Mouse (Mus musculus) left cerebral cortex, postnatal 36 days (tissue): ENCODE results near the gene Speer4f1. TPM values are rescaled to one million over a fixed set of nuclear protein-coding genes. Genes with fewer than 3 reads are reported as not detected.
"Not testable (repeated sequence)": the region's sequence is repeated elsewhere in the genome, so short reads cannot be mapped to it uniquely, and the experiment has no call there.

ENCODE experiments used
- DNase-seq, 2 experiments: peaks; one replicate each; pipeline ENCODE4 v3.0.0; 2021 to 2022; ENCODE audit warnings: low spot score in 2 of 2, mixed read lengths in 1 of 2
- intact Hi-C: fragments of 180-260 bp; cut with DNase I; formaldehyde crosslinking; loops from one replicate; pipeline ENCODE4 v1.15.1; 2025
- total RNA-seq, 2 experiments: library from RNA; stranded (reverse); gene quantifications; 2 replicates each; pipeline ENCODE4 v1.2.3; 2021

Gene Speer4f1
- not detected for total RNA-seq

DNA sequence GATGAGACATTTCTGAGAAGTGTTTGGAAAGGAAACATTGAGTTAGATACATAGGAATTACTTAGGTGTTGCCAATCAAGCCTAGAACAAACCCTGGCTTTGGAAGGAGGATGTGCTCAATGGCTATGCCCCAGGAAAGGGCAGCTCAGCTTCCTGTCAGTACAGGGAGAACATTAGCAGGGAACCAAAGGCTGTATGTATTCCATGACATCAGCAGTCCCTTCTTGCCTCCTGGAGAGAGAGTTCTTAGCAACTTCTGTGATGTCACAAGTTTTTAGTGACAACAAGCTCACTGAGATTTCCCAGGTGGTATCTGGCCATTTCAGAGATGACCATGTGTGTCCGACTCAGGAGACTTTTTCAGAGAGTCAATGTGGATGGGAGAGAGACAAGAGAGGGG lies at the start of gene Speer4f1:
Speer4f1 (plus strand) TSS at position 301 of the 400 bp plus-strand sequence.
- intact Hi-C loops, DNase-seq: not testable (repeated sequence)

DNA sequence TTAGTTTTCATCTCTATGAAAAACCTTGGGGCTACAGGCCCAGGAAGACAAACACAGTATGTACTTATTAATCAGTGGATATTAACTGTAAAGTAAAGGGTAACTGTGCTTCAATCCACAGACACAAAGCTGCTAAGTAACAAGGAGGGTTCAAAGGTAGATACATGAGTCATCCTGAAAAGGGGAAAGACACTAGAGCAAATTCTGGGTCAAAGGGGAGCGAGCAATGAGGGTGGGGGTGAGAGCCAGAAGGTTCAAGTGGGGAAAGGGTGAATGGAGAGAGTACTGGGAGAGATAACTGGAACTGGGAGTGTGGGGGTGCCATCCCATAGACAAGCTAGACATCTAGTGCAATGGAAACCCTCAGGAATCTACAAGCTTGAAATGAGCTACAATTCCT lies 49.0 kb upstream of the Speer4f1 start:
- intact Hi-C loops: no loop called here
- DNase-seq: no peak

DNA sequence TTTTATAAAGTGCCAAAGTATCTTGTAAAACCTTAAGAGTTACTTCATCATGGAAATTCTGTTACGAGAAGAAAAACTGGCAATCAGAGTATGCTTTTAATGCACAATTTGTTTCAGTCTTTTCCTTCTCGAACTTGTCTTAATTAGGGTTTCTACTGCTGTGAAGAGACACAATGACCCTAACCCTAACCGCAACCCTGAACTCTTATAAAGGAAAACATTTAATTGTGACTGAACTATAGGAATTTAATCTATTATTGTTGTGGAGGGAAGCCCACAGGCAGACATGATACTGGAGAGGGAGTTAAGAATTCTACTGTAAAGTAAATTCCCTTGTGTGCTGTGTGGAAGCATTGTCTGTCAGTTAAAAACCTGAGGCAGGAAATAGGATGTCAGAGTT lies 41.2 kb upstream of the Speer4f1 start:
- intact Hi-C loops: no loop called here
- no peak for DNase-seq

DNA sequence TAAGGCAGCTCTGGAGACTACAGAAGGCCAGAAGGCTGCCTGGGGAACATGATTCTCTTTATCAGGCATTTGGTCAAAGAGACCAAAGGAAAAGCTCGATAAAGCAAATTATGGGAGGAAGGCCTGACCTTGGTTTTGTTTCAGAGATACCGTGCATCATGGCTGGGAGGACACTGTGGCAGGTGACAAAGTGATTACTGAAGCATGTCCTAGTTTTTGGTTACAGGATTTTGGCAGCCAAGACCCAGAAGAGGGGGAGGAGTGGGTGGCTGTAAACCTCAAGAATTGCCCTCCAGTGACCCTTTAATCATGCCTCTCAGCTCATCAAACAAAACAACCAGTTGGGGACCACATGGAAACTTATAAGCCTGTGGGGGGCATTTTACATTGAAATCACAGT lies 39.7 kb upstream of the Speer4f1 start:
- DNase-seq: no peak
- intact Hi-C loops: no loop called here

DNA sequence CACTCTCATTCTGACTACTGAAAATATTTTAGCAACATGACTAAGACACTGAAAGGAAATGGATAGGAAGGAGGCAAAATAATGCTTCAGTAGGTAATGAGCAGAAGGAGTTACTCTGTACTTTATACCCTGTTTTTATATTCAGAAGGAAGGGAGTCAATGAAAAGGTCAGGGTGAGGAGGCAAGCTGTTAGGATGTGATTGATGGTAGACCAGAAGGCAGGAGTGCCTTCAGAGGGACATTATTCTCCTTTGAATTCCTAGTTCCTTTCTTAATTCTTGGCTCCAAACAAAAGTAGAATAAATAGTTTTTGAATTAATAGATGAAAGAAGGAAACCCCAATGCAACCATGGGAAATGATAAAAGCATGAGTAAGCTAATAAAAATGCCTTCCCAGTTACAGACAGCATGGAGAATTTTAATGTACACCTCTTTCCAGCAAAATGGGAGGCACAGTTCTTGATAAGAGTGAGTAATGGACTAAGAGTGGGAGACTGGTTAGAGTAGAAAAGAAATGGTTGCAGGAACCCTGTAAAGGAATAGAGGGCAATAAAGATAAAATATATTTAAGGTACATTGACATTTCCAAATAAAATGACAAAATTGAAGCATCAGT lies 36.3 kb upstream of the Speer4f1 start:
- DNase-seq: no peak

DNA sequence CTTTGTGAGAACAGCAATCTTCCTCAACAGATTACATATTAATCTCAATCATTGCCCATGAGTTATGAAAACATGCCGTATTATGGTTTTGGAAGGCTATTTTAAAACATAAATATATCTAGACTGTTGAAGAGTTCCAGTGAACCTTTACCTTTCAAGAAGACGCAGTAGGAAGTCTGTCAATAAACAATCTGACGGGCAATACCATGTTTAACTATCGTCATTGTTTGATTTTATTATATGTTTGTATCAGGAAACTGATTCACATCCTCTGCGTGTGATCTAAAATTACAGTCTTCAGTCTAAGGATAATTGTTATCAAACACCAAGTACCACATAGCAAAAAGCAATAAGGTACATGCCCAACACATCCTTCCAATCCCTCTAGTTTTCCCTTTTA lies 21.8 kb upstream of the Speer4f1 start:
- no peak for DNase-seq

More for the DNA sequence above, 36.3 kb upstream of the Speer4f1 start:
- intact Hi-C loops: no loop called here

DNA sequence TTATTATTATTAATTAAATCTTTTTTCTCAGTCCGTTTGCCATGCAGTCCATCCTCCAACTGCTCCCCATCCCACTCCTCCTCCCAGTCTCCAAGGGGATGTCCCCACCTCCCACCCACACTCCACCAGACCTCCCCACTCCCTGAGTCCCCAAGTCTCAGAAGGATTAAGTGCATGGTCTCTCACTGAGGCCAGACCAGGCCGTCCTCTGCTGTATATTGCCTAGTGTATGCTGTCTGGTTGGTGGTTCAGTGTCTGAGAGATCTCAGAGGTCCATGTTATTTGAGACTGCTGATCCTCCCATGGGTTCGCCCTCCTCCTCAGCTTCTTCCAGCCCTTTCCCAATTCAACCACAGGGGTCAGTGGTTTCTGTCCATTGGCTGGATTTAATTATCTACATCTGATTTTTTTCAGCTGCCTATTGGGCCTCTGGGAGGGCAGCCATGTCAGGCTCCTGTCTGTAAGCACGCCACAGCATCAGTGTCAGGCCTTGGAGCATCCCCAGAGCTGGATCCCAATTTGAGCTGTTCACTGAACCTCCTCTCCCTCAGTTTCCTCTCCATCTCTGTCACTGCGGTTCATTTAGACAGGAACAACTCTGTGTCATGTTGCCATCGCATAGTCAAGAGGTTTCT lies 20.8 kb upstream of the Speer4f1 start:
- intact Hi-C loops: no loop called here
- DNase-seq: no peak

More for the DNA sequence above, 21.8 kb upstream of the Speer4f1 start:
- intact Hi-C loops: no loop called here

DNA sequence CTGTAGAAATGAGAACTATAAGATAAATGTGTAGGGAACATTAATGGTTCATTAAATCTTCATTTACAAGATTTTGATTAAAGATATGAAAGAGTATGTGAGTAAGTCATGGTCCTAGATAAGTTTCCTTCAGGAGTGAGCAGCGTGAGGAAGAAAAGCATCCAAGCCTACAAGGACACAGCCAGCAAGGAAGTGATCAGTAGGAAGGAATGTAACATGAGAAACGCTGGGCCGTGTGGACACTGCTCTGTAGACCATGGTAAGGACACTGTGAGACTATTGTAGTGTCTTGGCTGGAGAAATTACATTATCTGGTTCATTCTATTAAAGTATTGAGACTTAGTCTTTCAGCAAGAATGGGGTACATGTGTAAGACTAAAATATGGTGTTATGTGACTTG lies 19.2 kb upstream of the Speer4f1 start:
- intact Hi-C loops: no loop called here
- no peak for DNase-seq

DNA sequence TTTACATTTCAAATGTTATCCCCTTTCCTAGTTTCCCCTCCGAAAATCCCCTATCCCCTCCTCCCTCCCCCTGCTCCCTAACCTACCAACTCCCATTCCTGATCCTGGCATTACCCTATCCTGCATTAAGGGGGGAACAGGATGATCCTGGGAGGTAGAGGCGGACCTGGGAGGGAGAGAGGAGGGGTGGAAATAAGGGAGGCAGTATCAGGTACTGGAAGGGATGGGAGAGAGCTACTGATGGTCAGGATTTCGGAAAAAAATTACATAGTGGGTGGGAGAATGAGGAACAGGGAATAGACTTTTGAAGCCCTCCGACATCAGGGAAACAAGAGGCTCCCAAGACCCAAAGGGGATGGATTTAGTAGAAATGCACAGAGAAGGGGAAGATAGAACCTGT lies 7.8 kb upstream of the Speer4f1 start:
- DNase-seq, intact Hi-C loops: not testable (repeated sequence)

DNA sequence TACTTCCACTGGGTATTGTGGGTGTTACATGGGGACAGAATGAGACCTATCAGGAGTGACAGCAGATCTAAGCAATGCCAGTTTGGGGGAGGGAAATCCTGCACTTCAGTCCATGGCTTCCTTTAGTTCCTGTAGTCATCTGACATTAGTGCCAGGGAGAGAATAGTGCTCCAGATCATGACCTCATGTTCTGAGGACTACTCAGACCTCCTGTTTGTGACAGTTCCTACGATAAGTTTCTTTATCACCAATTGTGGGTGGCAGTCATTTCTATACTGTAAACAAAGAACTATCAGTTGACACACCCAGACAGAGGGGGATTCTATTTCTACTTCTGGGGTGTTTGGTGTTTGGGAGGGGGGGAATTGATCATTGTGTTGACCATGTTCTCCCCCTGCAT lies 578 bp downstream of the Speer4f1 start:
- DNase-seq: no peak
- intact Hi-C loops: no loop called here

DNA sequence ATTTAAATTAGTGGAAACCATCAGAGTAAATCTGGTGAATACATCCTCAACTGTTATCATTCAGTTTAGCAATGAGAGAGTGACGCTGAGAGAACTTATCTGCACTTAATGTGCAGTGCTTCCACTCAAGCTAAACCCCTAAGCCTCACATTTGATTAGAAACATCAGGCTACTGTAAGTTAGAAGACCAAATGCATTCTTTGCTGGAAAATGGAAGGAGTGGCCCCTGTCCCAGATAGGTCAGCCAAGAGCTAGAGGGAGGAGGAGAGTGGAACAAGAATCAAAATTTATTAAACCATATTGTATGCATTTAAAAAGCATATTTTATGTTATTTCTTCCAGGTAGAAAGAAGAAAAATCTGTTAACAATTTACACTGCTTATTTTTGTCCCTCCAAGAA lies 14.0 kb downstream of the Speer4f1 start:
- intact Hi-C loops: no loop called here
- no peak for DNase-seq

DNA sequence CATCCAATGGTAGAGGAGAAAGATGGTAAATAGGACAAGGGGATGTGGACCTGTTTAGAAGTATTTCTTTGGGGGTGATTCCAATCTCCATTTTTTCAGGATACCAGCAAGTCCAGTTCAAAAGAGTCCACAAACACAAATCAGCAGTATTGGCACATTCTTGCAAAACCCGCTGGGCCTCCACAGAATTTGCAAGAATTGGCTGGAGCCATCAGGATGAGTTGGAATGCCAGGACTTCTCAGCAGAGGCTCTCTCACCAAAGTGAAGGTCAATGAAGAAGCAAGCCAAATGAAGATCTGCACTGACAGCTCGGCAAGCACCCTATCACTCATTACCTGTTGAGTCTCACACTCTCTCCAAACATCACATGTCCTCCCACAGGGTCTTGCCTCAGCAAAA lies 19.7 kb downstream of the Speer4f1 start:
- intact Hi-C loops: no loop called here

DNA sequence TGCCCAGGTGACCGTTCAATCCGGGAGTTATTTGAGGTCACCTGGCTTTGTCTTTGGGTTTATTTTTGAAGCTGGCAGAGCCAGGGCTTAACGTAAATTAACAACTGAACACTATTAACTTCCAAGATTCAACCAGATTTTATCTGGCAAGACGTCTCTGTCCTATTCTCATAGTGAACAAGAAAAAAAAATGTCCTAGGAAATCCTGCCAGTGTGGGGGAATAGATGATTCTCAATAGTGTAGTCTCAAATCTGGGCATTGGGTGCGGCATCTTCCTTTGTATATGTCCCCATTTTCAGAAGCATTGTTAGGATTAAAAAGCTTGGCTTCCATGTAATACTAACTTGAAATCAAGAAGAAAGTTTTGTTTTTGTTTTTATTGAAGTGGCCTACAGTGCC lies 20.8 kb downstream of the Speer4f1 start:
- intact Hi-C loops: no loop called here
- no peak for DNase-seq

More for the DNA sequence above, 19.7 kb downstream of the Speer4f1 start:
- no peak for DNase-seq

DNA sequence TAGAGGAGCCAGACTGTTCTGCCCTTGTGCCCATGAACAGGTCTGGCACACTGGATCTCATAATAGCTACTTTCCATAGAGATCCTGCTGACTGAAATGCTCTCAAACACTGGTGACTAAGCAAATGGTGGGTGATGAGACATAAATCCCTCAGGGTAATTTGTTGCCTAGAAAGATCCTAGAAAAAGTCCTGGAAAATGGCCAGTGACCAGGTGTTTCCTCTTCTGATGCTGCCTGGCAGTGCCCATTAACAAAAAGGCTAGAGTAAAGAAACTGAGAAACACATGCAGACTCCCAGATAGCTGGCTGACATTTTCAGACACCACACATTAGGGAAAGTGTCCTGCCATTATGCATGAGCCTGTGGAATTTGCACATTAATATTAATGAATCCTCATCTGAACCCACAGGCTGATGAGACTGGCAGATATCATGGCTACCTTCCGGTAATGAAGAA lies 24.0 kb downstream of the Speer4f1 start:
- intact Hi-C loops: no loop called here
- no peak for DNase-seq

DNA sequence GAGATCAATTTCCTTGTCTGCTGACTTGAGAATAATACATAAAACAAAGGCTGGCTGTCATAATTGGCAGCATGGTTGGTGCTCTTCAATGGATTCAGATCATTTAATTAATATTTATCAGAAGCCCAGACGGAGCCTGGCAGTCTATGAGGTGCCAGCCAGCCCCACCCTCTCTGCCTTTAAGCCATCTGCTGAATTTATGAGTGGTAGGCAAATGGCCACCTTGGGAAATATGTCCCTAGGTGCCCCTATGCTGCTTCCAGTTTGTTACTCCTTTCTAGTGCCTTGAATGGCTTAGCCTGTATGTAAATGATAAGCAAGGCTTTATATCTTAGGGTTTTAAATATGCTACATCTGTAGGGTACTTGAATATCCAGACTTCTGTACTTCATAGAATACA lies 25.0 kb downstream of the Speer4f1 start:
- no peak for DNase-seq
- intact Hi-C loops: no loop called here

DNA sequence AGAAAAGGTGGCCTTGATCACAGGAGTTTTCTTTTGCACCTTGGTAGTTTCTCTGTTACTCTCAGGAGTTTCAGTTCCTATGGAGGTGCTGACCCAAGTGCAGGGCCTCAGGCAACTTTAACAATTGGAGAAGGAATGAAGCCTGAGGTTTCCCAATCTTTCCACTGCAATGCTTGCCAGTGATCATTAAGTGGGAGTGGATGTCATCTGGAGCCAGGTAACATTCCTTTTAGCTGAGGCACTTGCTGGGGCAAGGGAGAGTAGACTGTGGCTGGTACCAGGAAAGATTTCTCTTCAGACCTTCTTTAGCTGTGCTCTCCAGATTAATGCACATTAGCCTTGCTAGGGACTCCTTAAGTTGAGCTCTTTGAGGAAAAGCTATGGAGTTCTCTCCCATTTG lies 29.6 kb downstream of the Speer4f1 start:
- no peak for DNase-seq
- intact Hi-C loops: no loop called here

DNA sequence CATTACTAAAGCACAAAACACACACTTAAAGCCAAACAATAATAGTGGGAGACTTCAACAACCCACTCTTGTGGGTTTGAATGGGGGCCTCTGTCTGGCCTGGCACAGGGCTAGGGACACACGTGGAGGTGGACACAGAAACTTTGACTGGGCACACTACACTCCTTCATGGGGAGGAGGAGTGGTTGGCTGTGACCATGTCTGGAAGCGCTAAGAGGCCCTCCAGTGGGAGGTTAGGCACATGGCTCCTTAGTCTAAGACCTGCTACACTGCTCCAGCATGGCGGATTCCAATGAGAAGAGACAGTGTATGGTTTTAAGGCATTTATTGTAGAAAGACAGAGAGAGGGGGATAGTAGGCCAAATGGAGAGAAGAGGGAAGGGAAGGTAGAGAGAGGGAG lies 32.1 kb downstream of the Speer4f1 start:
- intact Hi-C loops: no loop called here
- no peak for DNase-seq

Other genes with a start within 250 kb of the Speer4f1 start
- gene Speer4f2, start 102.9 kb upstream of the Speer4f1 start, total RNA-seq: not detected
- 10 to 100 TPM; 18.5 to 19.6 TPM for gene Sema3c, start 98.2 kb downstream of the Speer4f1 start, total RNA-seq